Comparison of ENCODE assay signal across 32 mouse cellular contexts in the genomic region with DNA sequence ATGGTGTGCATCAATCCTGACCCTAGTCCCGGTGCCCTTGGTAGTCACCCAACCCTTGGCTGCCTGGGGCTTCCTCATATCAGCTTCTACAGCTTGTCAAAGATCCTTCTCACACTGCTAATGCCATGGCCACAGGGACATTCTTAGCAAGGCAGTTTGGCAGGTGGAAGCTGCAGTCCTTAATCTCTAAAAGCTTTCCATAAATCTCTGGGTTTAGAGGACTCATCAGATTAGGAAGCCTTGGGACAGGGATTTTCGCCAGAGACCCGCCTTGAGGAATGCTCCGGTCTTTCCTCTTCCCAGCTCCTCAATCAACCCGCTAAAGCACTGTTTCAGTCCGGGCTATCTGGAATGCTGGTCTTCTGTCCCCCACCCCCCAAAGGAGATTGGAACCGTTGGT. TPM values are rescaled to one million over a fixed set of nuclear protein-coding genes. Genes with fewer than 3 reads are reported as not detected.
A peak's percentile ranks its signal among the peaks of the same experiment; 100 is the strongest.
DNase-seq lines count a peak whose midpoint lies in the region; ATAC-seq lines count a peak whose summit lies in the region.
"Had no signal": no experiment of that assay in that cellular context is flagged by ENCODE, and none has a peak within 500 bp of the region (broad histone marks: within the 10 kb centered on the region; RNA-seq: fewer than 3 reads in every experiment).

No protein-coding gene starts in this region.

- H3K9ac ChIP-seq in heart, embryonic 16.5 days (ENCODE audit: low read length) = 0 out of 2 replicates have a peak overlapping the region, but pooled peaks have one; percentile 9
- H3K9ac ChIP-seq: embryonic facial prominence, embryonic 12.5 days; embryonic facial prominence, embryonic 15.5 days; forebrain, postnatal 0 days; heart, embryonic 12.5 days; hindbrain, embryonic 12.5 days; hindbrain, embryonic 15.5 days had no signal

- no peak overlapping the region for H3K4me2 ChIP-seq in heart, embryonic 16.5 days (ENCODE audit: low read depth, low read length)
- H3K4me2 ChIP-seq: embryonic facial prominence, embryonic 12.5 days; embryonic facial prominence, embryonic 15.5 days; heart, embryonic 12.5 days; hindbrain, embryonic 12.5 days; hindbrain, embryonic 15.5 days had no signal

- WGBS in heart, embryonic 16.5 days = 53% methylated on average over 7 of the region's 7 CpGs

- no peaks in the 10 kb centered on the region for H3K27me3 ChIP-seq in heart, embryonic 16.5 days (ENCODE audit: control insufficient read depth, insufficient read depth, low read length)
- H3K27me3 ChIP-seq: embryonic facial prominence, embryonic 12.5 days; embryonic facial prominence, embryonic 15.5 days; heart, embryonic 12.5 days; hindbrain, embryonic 12.5 days; hindbrain, embryonic 15.5 days had no signal

- H3K9me3 ChIP-seq in heart, embryonic 16.5 days (replicated peaks; ENCODE audit: control insufficient read depth, low read length) = no peaks in the 10 kb centered on the region
- H3K9me3 ChIP-seq: embryonic facial prominence, embryonic 12.5 days; embryonic facial prominence, embryonic 15.5 days; heart, embryonic 12.5 days; hindbrain, embryonic 12.5 days; hindbrain, embryonic 15.5 days had no signal

- peaks cover 3% of the 10 kb centered on the region; the same call in 1 of the 2 replicates for H3K36me3 ChIP-seq in heart, embryonic 16.5 days (ENCODE audit: control insufficient read depth, insufficient read depth)
- H3K36me3 ChIP-seq: embryonic facial prominence, embryonic 15.5 days; hindbrain, embryonic 15.5 days had no signal

- peak; percentile 52 for DNase-seq in adrenal gland, postnatal 10 days
- DNase-seq in adrenal gland, adult 18-20 months (ENCODE audit: low spot score in 2 of 2) = no peak
- DNase-seq in heart, postnatal 10 days = no peak
- peak; percentile 52 for DNase-seq in retina, postnatal 1 day
- DNase-seq in retina, embryonic 14.5 days (ENCODE audit: low spot score) = no peak
- DNase-seq: cerebellum, adult 11 months; cerebellum, adult 9-11 months; cerebellum, postnatal 25 days; forebrain, postnatal 0 days; gastrocnemius, adult 2 months; gastrocnemius, postnatal 14 days; heart, adult 11 months; kidney, adult 2 months had no signal

- ATAC-seq in heart, embryonic 16.5 days (replicated peaks; ENCODE audit: extremely low read depth, insufficient read depth, low FRiP score) = no peak
- ATAC-seq: CD4-positive, CD25-positive, alpha-beta regulatory T cell, adult 4 months; forebrain, embryonic 14.5 days; forebrain, postnatal 0 days; intestine, postnatal 0 days had no signal

- H3K27ac ChIP-seq in heart, embryonic 16.5 days (ENCODE audit: low read length) = 0 out of 2 replicates have a peak overlapping the region, but pooled peaks have one; percentile 24
- H3K27ac ChIP-seq: embryonic facial prominence, embryonic 12.5 days; embryonic facial prominence, embryonic 15.5 days; gastrocnemius, adult 2 months; hindbrain, embryonic 12.5 days; hindbrain, embryonic 15.5 days had no signal

- intact Hi-C loops in heart, postnatal 10 days (cut with DNase I) = no loop called here

- peaks cover 63% of the 10 kb centered on the region for H3K4me1 ChIP-seq in heart, embryonic 16.5 days (ENCODE audit: control insufficient read depth, insufficient read depth, low read length)

- H3K4me3 ChIP-seq in heart, embryonic 16.5 days (ENCODE audit: low read length) = no peak overlapping the region
- H3K4me3 ChIP-seq: embryonic facial prominence, embryonic 12.5 days; embryonic facial prominence, embryonic 15.5 days; gastrocnemius, adult 2 months; heart, embryonic 12.5 days; hindbrain, embryonic 12.5 days; hindbrain, embryonic 15.5 days had no signal

RNA-seq across cellular contexts. Expression of a gene that starts 16.2 kb away (rescaled TPM):
- total RNA-seq in adrenal gland, postnatal 10 days (2021) = 1 to 10 TPM; 8.4 to 9.9 TPM
- total RNA-seq in adrenal gland, adult 18-20 months (2021) = 1 to 10 TPM; 1.3 to 2.5 TPM
- polyA plus RNA-seq in heart, embryonic 16.5 days (2015; fragmentation: Nextera tagmentation; extraction: Ambion mirVana) = 19.5 and 20.4 TPM in 2 replicates
- total RNA-seq in heart, postnatal 10 days (2021) = 10 to 100 TPM; 10.2 to 11.3 TPM
- total RNA-seq: MEL had no signal

RNA-seq across cellular contexts. Expression of a gene that starts 42.0 kb away (rescaled TPM):
- 1 to 10 TPM; 1.8 TPM for total RNA-seq in adrenal gland, postnatal 10 days (2021)
- total RNA-seq in adrenal gland, adult 18-20 months (2021) = under 1 TPM; 0.43 to 0.48 TPM
- polyA plus RNA-seq in heart, embryonic 16.5 days (2015; fragmentation: Nextera tagmentation; extraction: Ambion mirVana) = 4.5 and 5.5 TPM in 2 replicates
- total RNA-seq in heart, postnatal 10 days (2021) = 1 to 10 TPM; 2.7 to 3.4 TPM
- total RNA-seq: common myeloid progenitor, adult 5-6 weeks; gastrocnemius, adult 2 months; MEL had no signal
- polyA plus RNA-seq: CD4-positive, CD25-positive, alpha-beta regulatory T cell, adult 4 months had no signal

RNA-seq across cellular contexts. Expression of a gene that starts 56.5 kb away (rescaled TPM):
- total RNA-seq in adrenal gland, postnatal 10 days (2021) = not detected
- not detected for total RNA-seq in adrenal gland, adult 18-20 months (2021)
- polyA plus RNA-seq in heart, embryonic 16.5 days (2015; fragmentation: Nextera tagmentation; extraction: Ambion mirVana) = 18.3 TPM in 1 of 2 replicates, not detected in the other
- not detected for total RNA-seq in heart, postnatal 10 days (2021)
- total RNA-seq: common myeloid progenitor, adult 5-6 weeks; forebrain, postnatal 0 days; gastrocnemius, adult 2 months; gastrocnemius, postnatal 14 days; gastrocnemius, postnatal 4 days; heart, adult 8-10 months; heart, postnatal 25 days; hematopoietic stem cell, adult 5-6 weeks; MEL had no signal
- polyA plus RNA-seq: C2C12; CD4-positive, CD25-positive, alpha-beta regulatory T cell, adult 4 months; cerebellum, adult 2 months; embryonic facial prominence, embryonic 12.5 days; forebrain, embryonic 11.5 days; forebrain, embryonic 14.5 days; forebrain, postnatal 0 days; frontal cortex, adult 2 months; heart, embryonic 12.5 days; hindbrain, embryonic 12.5 days; hindbrain, embryonic 15.5 days; kidney, adult 2 months had no signal

Comparison
In these comparisons a context has a peak if more than half of its experiments do, and no peak if none do; other contexts are left out.
1. DNase-seq: peak in adrenal gland, postnatal 10 days (single experiment) and retina, postnatal 1 day (single experiment); none in adrenal gland, adult 18-20 months (0 of 2), heart, postnatal 10 days (0 of 2) and retina, embryonic 14.5 days (single experiment).